Mouse (Mus musculus) midbrain, postnatal 0 days (tissue): ENCODE measurements around the gene Npas3. TPM values are rescaled to one million over a fixed set of nuclear protein-coding genes. Genes with fewer than 3 reads are reported as not detected.

Experiments
- ATAC-seq: fragments of 200-750 bp; cut with Nextera tagmentation; 2 replicates; pipeline ENCODE4 v1.8.0; 2017; ENCODE audit warnings: moderate number of reproducible peaks, mild to moderate bottlenecking, moderate TSS enrichment, moderate library complexity; ENCODE audit not compliant: low FRiP score
- DNase-seq: peaks from one replicate; pipeline ENCODE4 v3.0.0-alpha.2; 2015; ENCODE audit warnings: low spot score
- H3K27ac ChIP-seq: fragments of 300-500 bp; sonication (generic); 2 replicates; pipeline ENCODE4 v1.5.1; 2014; ENCODE audit warnings: low read depth, mild to moderate bottlenecking, low read length, mixed read lengths
- H3K27me3 ChIP-seq: fragments of 300-500 bp; sonication (generic); 2 replicates; pipeline ENCODE4 v1.6.1; 2014; ENCODE audit warnings: low read length, control low read depth, mixed read lengths; ENCODE audit not compliant: insufficient read depth
- H3K36me3 ChIP-seq: fragments of 300-500 bp; sonication (generic); 2 replicates; pipeline ENCODE4 v1.6.1; 2014; ENCODE audit warnings: low read length, control low read depth, mixed read lengths; ENCODE audit not compliant: insufficient read depth
- H3K4me1 ChIP-seq: fragments of 300-500 bp; sonication (generic); 2 replicates; pipeline ENCODE4 v1.6.1; 2014; ENCODE audit warnings: mild to moderate bottlenecking, control low read depth, antibody characterized with exemption, low read length, mixed read lengths; ENCODE audit not compliant: insufficient read depth
- H3K4me2 ChIP-seq: fragments of 300-500 bp; sonication (generic); 2 replicates; pipeline ENCODE4 v1.6.1; 2014; ENCODE audit warnings: low read depth, mild to moderate bottlenecking, low read length, mixed read lengths; ENCODE audit not compliant: poor library complexity, severe bottlenecking
- H3K4me3 ChIP-seq: fragments of 300-500 bp; sonication (generic); 2 replicates; pipeline ENCODE4 v1.5.1; 2014; ENCODE audit warnings: low read depth, mild to moderate bottlenecking, low read length, moderate library complexity
- H3K9ac ChIP-seq: fragments of 300-500 bp; sonication (generic); replicated peaks from 2 replicates; pipeline ENCODE4 v1.6.1; 2014; ENCODE audit warnings: mild to moderate bottlenecking, low read length, moderate library complexity, mixed read lengths; ENCODE audit not compliant: poor library complexity, severe bottlenecking
- H3K9me3 ChIP-seq: fragments of 300-500 bp; sonication (generic); 2 replicates; pipeline ENCODE4 v1.6.1; 2016; ENCODE audit warnings: low read length, control low read depth
- CTCF ChIP-seq: IDR thresholded peaks from 2 replicates; pipeline ENCODE4 v1.5.1; 2016; ENCODE audit warnings: antibody characterized with exemption, mild to moderate bottlenecking
- WGBS: fragments of 180-500 bp; shearing (Covaris S2); extraction: QIAGEN DNeasy Blood & Tissue Kit; methylation state at CpG from one replicate; pipeline ENCODE4 v1.1.7; 2014; 5-methylcytosine and 5-hydroxymethylcytosine counted together
- polyA plus RNA-seq: library from polyadenylated mRNA; unstranded; fragments of >200 nt; fragmentation: Nextera tagmentation; extraction: Ambion mirVana; gene quantifications from 2 replicates; pipeline ENCODE4 v1.2.1, GENCODE M21; 2015
- total RNA-seq: library from RNA; depleted of rRNA; stranded (reverse); fragments of >200 nt; gene quantifications from 2 replicates; pipeline ENCODE4 v1.2.3, GENCODE M21; 2014

Npas3 gene
- total and polyA plus RNA-seq, 2 experiments from 2014 or later: 34.2 to 53.8 TPM

DNA sequence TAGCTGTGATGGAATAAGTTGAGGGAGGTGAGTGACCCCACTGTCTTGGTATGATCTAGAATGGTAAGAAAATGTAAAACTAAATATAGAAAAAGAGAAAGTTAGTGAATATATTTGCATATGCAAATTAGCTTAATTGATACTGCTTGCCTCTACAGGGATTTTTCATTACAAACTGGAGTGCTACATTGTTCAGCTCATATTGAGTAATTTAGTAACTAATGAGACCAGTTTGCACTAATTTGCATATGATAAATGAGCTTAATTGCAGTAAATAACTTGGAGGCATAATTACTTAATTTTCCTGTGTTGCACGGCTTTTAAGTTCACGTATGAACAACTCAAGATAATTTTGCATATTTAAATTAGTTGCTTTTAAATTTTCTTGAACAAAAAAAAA is 398.8 kb downstream of the Npas3 start:
- Histone ChIP-seq H3K27me3 (no peaks in the 10 kb centered on the region), H3K4me2 (no peak overlapping the region), H3K9ac (no peak overlapping the region), H3K4me1 (no peaks in the 10 kb centered on the region), H3K9me3 (no peaks in the 10 kb centered on the region), H3K27ac (no peak overlapping the region), H3K36me3 (no peaks in the 10 kb centered on the region), H3K4me3 (no peak overlapping the region)
- ATAC-seq: no peak
- DNase-seq: no peak
- WGBS: 78% methylated on average over 2 of the region's 2 CpGs
- no peak for TF ChIP-seq CTCF

DNA sequence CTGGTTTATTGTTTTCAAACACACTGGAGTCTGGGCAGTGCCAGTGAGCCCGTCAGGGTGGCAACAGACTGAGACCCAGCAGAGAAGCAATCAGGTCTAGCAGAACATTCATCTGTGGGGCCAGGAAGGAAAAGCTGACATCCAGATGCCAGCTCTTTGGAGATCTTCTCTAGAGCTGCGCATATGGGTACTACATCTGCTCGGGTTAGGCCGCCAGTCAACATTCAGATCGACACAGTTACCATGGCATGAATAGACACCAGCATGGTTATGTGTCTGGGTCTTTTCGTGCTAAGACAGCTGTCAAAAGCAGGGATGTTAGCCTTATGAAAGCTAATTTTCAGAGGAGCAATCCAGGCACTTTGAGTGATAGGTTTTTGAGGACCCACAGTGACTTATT is 407.8 kb downstream of the Npas3 start:
- DNase-seq (peak; percentile 51), ATAC-seq (no peak)
- Histone ChIP-seq H3K27me3 (no peaks in the 10 kb centered on the region), H3K4me2 (no peak overlapping the region), H3K4me1 (no peaks in the 10 kb centered on the region), H3K9ac (no peak overlapping the region), H3K27ac (no peak overlapping the region), H3K36me3 (no peaks in the 10 kb centered on the region), H3K9me3 (no peaks in the 10 kb centered on the region), H3K4me3 (no peak overlapping the region)
- no peak for TF ChIP-seq CTCF
- 83% methylated on average over 6 of the region's 6 CpGs for WGBS

DNA sequence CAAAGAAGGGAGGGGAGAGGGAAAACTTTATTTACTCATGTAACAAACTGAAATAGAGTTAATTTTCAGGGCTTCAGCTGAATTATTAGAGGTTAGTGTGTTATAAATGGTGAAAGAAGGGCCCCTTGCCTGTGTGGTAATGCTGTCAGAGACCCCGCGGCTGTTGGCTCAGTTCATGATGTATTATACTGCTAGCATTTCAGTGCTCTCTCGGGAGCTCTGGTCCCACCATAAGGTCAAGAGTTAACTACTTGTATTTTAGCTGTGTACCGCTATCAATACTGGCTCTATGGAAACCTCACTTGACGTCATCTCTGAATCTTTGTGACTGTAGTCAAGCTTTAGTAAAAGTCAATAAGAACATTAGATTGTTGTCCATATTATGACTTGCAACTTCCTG is 415.6 kb downstream of the Npas3 start:
- DNase-seq (peak; percentile 33), ATAC-seq (no peak)
- Histone ChIP-seq H3K27me3 (no peaks in the 10 kb centered on the region), H3K9ac (no peak overlapping the region), H3K4me3 (no peak overlapping the region), H3K36me3 (no peaks in the 10 kb centered on the region), H3K9me3 (no peaks in the 10 kb centered on the region), H3K4me2 (no peak overlapping the region), H3K4me1 (no peaks in the 10 kb centered on the region), H3K27ac (no peak overlapping the region)
- WGBS: 65% methylated on average over 5 of the region's 5 CpGs
- TF ChIP-seq CTCF: no peak

DNA sequence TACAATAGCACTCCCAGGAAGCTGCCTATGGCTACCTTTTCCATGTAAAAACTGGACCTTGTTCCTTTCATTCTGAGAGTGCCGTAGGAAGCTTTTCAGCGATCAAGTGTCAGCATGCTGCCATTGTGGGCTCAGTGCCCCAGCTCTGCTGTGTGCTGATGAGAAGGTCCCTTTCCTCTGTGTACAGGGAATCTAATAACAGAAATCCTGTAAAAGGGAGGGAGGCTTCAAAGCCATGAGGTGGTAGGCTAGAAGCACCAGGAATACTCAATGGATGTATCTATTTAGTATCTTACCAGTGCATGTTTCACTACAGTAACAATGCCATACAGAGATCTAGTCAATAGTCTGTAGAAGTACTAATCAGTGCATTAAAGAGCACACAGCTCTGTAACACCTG is 423.4 kb downstream of the Npas3 start:
- Histone ChIP-seq H3K4me3 (no peak overlapping the region), H3K27me3 (no peaks in the 10 kb centered on the region), H3K27ac (no peak overlapping the region), H3K36me3 (no peaks in the 10 kb centered on the region), H3K9ac (no peak overlapping the region), H3K4me2 (no peak overlapping the region), H3K4me1 (no peaks in the 10 kb centered on the region), H3K9me3 (no peaks in the 10 kb centered on the region)
- 72% methylated on average over 2 of the region's 2 CpGs for WGBS
- no peak for ATAC-seq
- DNase-seq: no peak
- no peak for TF ChIP-seq CTCF

DNA sequence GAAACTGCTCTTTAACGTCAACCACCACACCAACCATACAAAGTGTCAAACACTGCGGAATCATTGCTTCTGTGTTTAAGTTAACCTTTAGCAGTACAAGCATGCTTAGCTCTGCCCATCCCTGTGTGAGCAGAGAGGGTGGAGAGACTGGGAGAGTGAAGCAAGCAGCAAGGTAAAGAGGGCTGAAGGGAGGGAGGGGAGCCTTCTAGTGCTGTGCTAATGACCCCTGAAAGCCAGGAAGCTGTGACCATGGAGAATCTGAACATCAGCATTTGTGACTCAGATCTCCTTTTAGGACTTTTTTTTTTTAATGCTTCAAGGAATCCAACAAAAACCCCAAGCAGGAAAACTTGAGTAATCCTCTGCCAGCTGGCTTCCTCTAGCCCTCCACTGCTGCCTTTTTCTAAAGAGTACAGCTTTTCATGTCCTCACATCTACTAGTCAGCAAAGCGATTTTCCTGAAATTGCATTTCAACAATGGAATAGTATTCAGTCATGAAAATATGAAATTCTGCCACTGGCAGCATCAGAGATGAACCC is 428.7 kb downstream of the Npas3 start:
- no peak for TF ChIP-seq CTCF
- Histone ChIP-seq H3K36me3 (no peaks in the 10 kb centered on the region), H3K4me2 (no peak overlapping the region), H3K27ac (no peak overlapping the region), H3K4me3 (no peak overlapping the region), H3K27me3 (no peaks in the 10 kb centered on the region), H3K9ac (no peak overlapping the region), H3K9me3 (no peaks in the 10 kb centered on the region), H3K4me1 (no peaks in the 10 kb centered on the region)
- 80% methylated on average over 3 of the region's 3 CpGs for WGBS
- no peak for DNase-seq
- no peak for ATAC-seq

DNA sequence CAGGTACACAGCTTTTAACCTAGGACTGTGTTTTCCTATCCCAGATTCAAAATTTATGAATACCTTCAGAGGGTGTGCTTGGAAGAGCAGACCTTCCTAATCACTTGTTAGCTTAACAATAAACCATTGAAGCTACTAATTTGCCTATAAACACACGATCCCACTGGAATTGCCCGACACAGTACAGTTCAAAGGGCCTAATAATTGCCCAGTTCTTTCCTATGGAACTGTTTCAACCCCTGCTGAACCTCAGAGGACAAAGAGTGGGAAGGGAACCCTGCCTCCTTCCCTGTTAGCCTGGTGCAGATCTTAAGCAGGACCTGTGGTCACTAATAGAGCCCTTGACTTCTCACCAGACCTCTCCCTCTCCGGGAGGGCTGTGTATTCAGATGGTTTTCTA is 429.7 kb downstream of the Npas3 start:
- no peak overlapping the region for H3K27ac ChIP-seq
- no peaks in the 10 kb centered on the region for H3K27me3 ChIP-seq
- no peaks in the 10 kb centered on the region for H3K36me3 ChIP-seq
- no peaks in the 10 kb centered on the region for H3K4me1 ChIP-seq
- H3K4me3 ChIP-seq: no peak overlapping the region
- H3K9me3 ChIP-seq: no peaks in the 10 kb centered on the region
- DNase-seq: no peak
- H3K4me2 ChIP-seq: no peak overlapping the region
- no peak for ATAC-seq
- whole genome bisulfite sequencing: 57% methylated on average over 3 of the region's 3 CpGs
- TF ChIP-seq CTCF: no peak
- no peak overlapping the region for H3K9ac ChIP-seq
